Mouse (Mus musculus) neural tube, embryonic 12.5 days (tissue): ENCODE measurements around the gene Rsrc1. TPM values are rescaled to one million over a fixed set of nuclear protein-coding genes. Genes with fewer than 3 reads are reported as not detected.

Experiments
- ATAC-seq: fragments of 200-750 bp; cut with Nextera tagmentation; 2 replicates; pipeline ENCODE4 v1.8.0; 2017; ENCODE audit warnings: low read depth, mild to moderate bottlenecking, moderate TSS enrichment, moderate library complexity; ENCODE audit not compliant: low FRiP score
- H3K27ac ChIP-seq: fragments of 300-500 bp; sonication (generic); 2 replicates; pipeline ENCODE4 v1.5.1; 2016
- H3K27me3 ChIP-seq: fragments of 300-500 bp; sonication (generic); replicated peaks from 2 replicates; pipeline ENCODE4 v1.6.1; 2016; ENCODE audit warnings: mild to moderate bottlenecking
- H3K36me3 ChIP-seq: fragments of 300-500 bp; sonication (generic); 2 replicates; pipeline ENCODE4 v1.6.1; 2016; ENCODE audit warnings: mild to moderate bottlenecking
- H3K4me1 ChIP-seq: fragments of 300-500 bp; sonication (generic); 2 replicates; pipeline ENCODE4 v1.6.1; 2016
- H3K4me2 ChIP-seq: fragments of 300-500 bp; sonication (generic); replicated peaks from 2 replicates; pipeline ENCODE4 v1.6.1; 2016; ENCODE audit warnings: mild to moderate bottlenecking
- H3K4me3 ChIP-seq: fragments of 300-500 bp; sonication (generic); 2 replicates; pipeline ENCODE4 v1.5.1; 2016
- H3K9ac ChIP-seq: fragments of 300-500 bp; sonication (generic); 2 replicates; pipeline ENCODE4 v1.6.1; 2016; ENCODE audit warnings: mild to moderate bottlenecking
- H3K9me3 ChIP-seq: fragments of 300-500 bp; sonication (generic); 2 replicates; pipeline ENCODE4 v1.6.1; 2016; ENCODE audit warnings: mild to moderate bottlenecking
- WGBS: fragments of 180-500 bp; shearing (Covaris S2); methylation state at CpG from one replicate; pipeline ENCODE4 v1.1.7; 2016; 5-methylcytosine and 5-hydroxymethylcytosine counted together
- polyA plus RNA-seq: library from polyadenylated mRNA; unstranded; fragments of >200 nt; fragmentation: Nextera tagmentation; extraction: Ambion mirVana; gene quantifications from 2 replicates; pipeline ENCODE4 v1.2.1, GENCODE M21; 2016

Gene Rsrc1
- polyA plus RNA-seq, result 37.9 and 46.7 TPM in 2 replicates

GRCm38 (mm10) chr3:66981101-66981661, at the start of gene Rsrc1:
Rsrc1 (plus strand) TSS chr3:66981390.
- H3K4me2 ChIP-seq, result peak within 1 kb of the TSS; percentile 71
- ATAC-seq, result peak; percentile 10
- WGBS, result under 1% methylated on average over 59 of the region's 62 CpGs

GRCm38 (mm10) chr3:66939675-66940074, 41.5 kb upstream of the Rsrc1 start:
- Histone ChIP-seq H3K36me3 (no peaks in the 10 kb centered on the region), H3K27me3 (no peaks in the 10 kb centered on the region), H3K4me3 (no peak overlapping the region), H3K4me1 (0 out of 2 replicates have a peak, but pooled peaks cover 3% of the 10 kb centered on the region), H3K27ac (no peak overlapping the region), H3K9ac (no peak overlapping the region), H3K9me3 (no peaks in the 10 kb centered on the region), H3K4me2 (no peak overlapping the region)
- peak; percentile 72; the same call in 1 of the 2 replicates for ATAC-seq
- WGBS, result 27% methylated on average over 10 of the region's 10 CpGs

More at GRCm38 (mm10) chr3:66981101-66981661, at the start of gene Rsrc1:
- Histone ChIP-seq H3K4me3 (peak within 1 kb of the TSS; percentile 42), H3K9me3 (no peaks in the 10 kb centered on the region), H3K27me3 (peaks cover 67% of the 10 kb centered on the region), H3K27ac (peak within 1 kb of the TSS; percentile 37; the same call in 1 of the 2 replicates), H3K9ac (peak within 1 kb of the TSS; percentile 49), H3K4me1 (peaks cover 27% of the 10 kb centered on the region), H3K36me3 (no peaks in the 10 kb centered on the region)

GRCm38 (mm10) chr3:66955126-66955525, 26.1 kb upstream of the Rsrc1 start:
- WGBS, result 60% methylated on average over 2 of the region's 2 CpGs
- ATAC-seq, result no peak

GRCm38 (mm10) chr3:66959972-66960371, 21.2 kb upstream of the Rsrc1 start:
- no peak overlapping the region for H3K4me2 ChIP-seq
- H3K36me3 ChIP-seq, result no peaks in the 10 kb centered on the region
- WGBS, result 72% methylated on average over 5 of the region's 5 CpGs
- H3K9me3 ChIP-seq, result no peaks in the 10 kb centered on the region
- H3K27me3 ChIP-seq, result no peaks in the 10 kb centered on the region
- H3K4me3 ChIP-seq, result no peak overlapping the region
- H3K9ac ChIP-seq, result no peak overlapping the region
- no peak for ATAC-seq
- no peaks in the 10 kb centered on the region for H3K4me1 ChIP-seq
- H3K27ac ChIP-seq, result no peak overlapping the region

More at GRCm38 (mm10) chr3:66955126-66955525, 26.1 kb upstream of the Rsrc1 start:
- no peaks in the 10 kb centered on the region for H3K27me3 ChIP-seq
- H3K4me3 ChIP-seq, result no peak overlapping the region
- H3K4me1 ChIP-seq, result no peaks in the 10 kb centered on the region
- no peaks in the 10 kb centered on the region for H3K9me3 ChIP-seq
- H3K27ac ChIP-seq, result no peak overlapping the region
- H3K4me2 ChIP-seq, result no peak overlapping the region
- H3K9ac ChIP-seq, result no peak overlapping the region
- no peaks in the 10 kb centered on the region for H3K36me3 ChIP-seq

GRCm38 (mm10) chr3:66964884-66965283, 16.3 kb upstream of the Rsrc1 start:
- no peak overlapping the region for H3K27ac ChIP-seq
- H3K27me3 ChIP-seq, result peaks cover 19% of the 10 kb centered on the region
- no peak for ATAC-seq
- H3K9me3 ChIP-seq, result no peaks in the 10 kb centered on the region
- no peaks in the 10 kb centered on the region for H3K36me3 ChIP-seq
- H3K9ac ChIP-seq, result no peak overlapping the region
- whole genome bisulfite sequencing, result 58% methylated on average over 3 of the region's 3 CpGs
- H3K4me1 ChIP-seq, result no peaks in the 10 kb centered on the region
- no peak overlapping the region for H3K4me3 ChIP-seq
- H3K4me2 ChIP-seq, result no peak overlapping the region

GRCm38 (mm10) chr3:66967508-66967907, 13.7 kb upstream of the Rsrc1 start:
- H3K9ac ChIP-seq, result no peak overlapping the region
- no peaks in the 10 kb centered on the region for H3K9me3 ChIP-seq
- no peaks in the 10 kb centered on the region for H3K36me3 ChIP-seq
- no peak overlapping the region for H3K4me3 ChIP-seq
- H3K4me1 ChIP-seq, result peaks cover 11% of the 10 kb centered on the region
- no peak for ATAC-seq
- WGBS, result 66% methylated on average over 4 of the region's 4 CpGs
- H3K27ac ChIP-seq, result no peak overlapping the region
- peaks cover 43% of the 10 kb centered on the region for H3K27me3 ChIP-seq
- H3K4me2 ChIP-seq, result no peak overlapping the region

- H3K9ac ChIP-seq, result no peak overlapping the region
- H3K4me2 ChIP-seq, result peak overlapping the region; percentile 33; the same call in 1 of the 2 replicates
- peaks cover 66% of the 10 kb centered on the region for H3K27me3 ChIP-seq
- no peak overlapping the region for H3K27ac ChIP-seq
- no peak overlapping the region for H3K4me3 ChIP-seq
- peaks cover 18% of the 10 kb centered on the region for H3K4me1 ChIP-seq
- H3K36me3 ChIP-seq, result no peaks in the 10 kb centered on the region
- WGBS, result 1% methylated on average over 10 of the region's 10 CpGs
- ATAC-seq, result 0 out of 2 replicates have a peak, but pooled peaks have one; percentile 4
- H3K9me3 ChIP-seq, result no peaks in the 10 kb centered on the region
Observed at GRCm38 (mm10) chr3:66970261-66970660, 10.9 kb upstream of the Rsrc1 start.

GRCm38 (mm10) chr3:66970661-66971331, 10.4 kb upstream of the Rsrc1 start:
- under 1% methylated on average over 29 of the region's 29 CpGs for WGBS
- no peaks in the 10 kb centered on the region for H3K9me3 ChIP-seq
- H3K4me2 ChIP-seq, result peak overlapping the region; percentile 33
- H3K4me1 ChIP-seq, result peaks cover 18% of the 10 kb centered on the region
- H3K4me3 ChIP-seq, result peak overlapping the region; percentile 19
- no peaks in the 10 kb centered on the region for H3K36me3 ChIP-seq
- peaks cover 69% of the 10 kb centered on the region for H3K27me3 ChIP-seq
- no peak overlapping the region for H3K9ac ChIP-seq
- peak; percentile 31; the same call in 1 of the 2 replicates for ATAC-seq
- H3K27ac ChIP-seq, result no peak overlapping the region

GRCm38 (mm10) chr3:66972191-66972950, 8.8 kb upstream of the Rsrc1 start:
- no peak overlapping the region for H3K9ac ChIP-seq
- H3K4me1 ChIP-seq, result peaks cover 18% of the 10 kb centered on the region
- no peak for ATAC-seq
- no peak overlapping the region for H3K4me2 ChIP-seq
- H3K9me3 ChIP-seq, result no peaks in the 10 kb centered on the region
- peaks cover 73% of the 10 kb centered on the region for H3K27me3 ChIP-seq
- H3K36me3 ChIP-seq, result no peaks in the 10 kb centered on the region
- H3K27ac ChIP-seq, result no peak overlapping the region
- 2% methylated on average over 16 of the region's 16 CpGs for WGBS
- H3K4me3 ChIP-seq, result no peak overlapping the region

GRCm38 (mm10) chr3:66973391-66973943, 7.7 kb upstream of the Rsrc1 start:
- Histone ChIP-seq H3K4me2 (peak overlapping the region; percentile 80), H3K9ac (peak overlapping the region; percentile 48; the same call in 1 of the 2 replicates), H3K9me3 (no peaks in the 10 kb centered on the region), H3K4me3 (peak overlapping the region; percentile 43), H3K4me1 (peaks cover 19% of the 10 kb centered on the region), H3K27ac (no peak overlapping the region), H3K36me3 (no peaks in the 10 kb centered on the region), H3K27me3 (peaks cover 68% of the 10 kb centered on the region)
- peak; percentile 65 for ATAC-seq
- under 1% methylated on average over 59 of the region's 59 CpGs for WGBS

- Histone ChIP-seq H3K4me3 (no peak overlapping the region), H3K9me3 (no peaks in the 10 kb centered on the region), H3K36me3 (no peaks in the 10 kb centered on the region), H3K4me2 (no peak overlapping the region), H3K27me3 (peaks cover 77% of the 10 kb centered on the region), H3K9ac (no peak overlapping the region), H3K4me1 (peaks cover 22% of the 10 kb centered on the region), H3K27ac (no peak overlapping the region)
- no peak for ATAC-seq
- 13% methylated on average over 3 of the region's 3 CpGs for WGBS
Observed at GRCm38 (mm10) chr3:66974501-66974900, 6.7 kb upstream of the Rsrc1 start.
